Mouse (Mus musculus) forebrain, embryonic 16.5 days (tissue): Measurements from ENCODE around the gene Gpr68. TPM values are rescaled to one million over a fixed set of nuclear protein-coding genes. Genes with fewer than 3 reads are reported as not detected.

Source experiments
- ATAC-seq: fragments of 200-750 bp; cut with Nextera tagmentation; 2 replicates; pipeline ENCODE4 v1.8.0; 2017; ENCODE audit warnings: mild to moderate bottlenecking, moderate library complexity
- H3K27ac ChIP-seq: fragments of 300-500 bp; sonication (generic); 2 replicates; pipeline ENCODE4 v1.5.1; 2014; ENCODE audit warnings: low read length, control low read depth
- H3K27me3 ChIP-seq: fragments of 300-500 bp; sonication (generic); replicated peaks from 2 replicates; pipeline ENCODE4 v1.6.1; 2014; ENCODE audit warnings: low read length; ENCODE audit not compliant: control insufficient read depth, insufficient read depth
- H3K36me3 ChIP-seq: fragments of 300-500 bp; sonication (generic); 2 replicates; pipeline ENCODE4 v1.6.1; 2014; ENCODE audit not compliant: control insufficient read depth, insufficient read depth
- H3K4me1 ChIP-seq: fragments of 300-500 bp; sonication (generic); replicated peaks from 2 replicates; pipeline ENCODE4 v1.6.1; 2014; ENCODE audit warnings: low read length; ENCODE audit not compliant: control insufficient read depth, insufficient read depth
- H3K4me2 ChIP-seq: fragments of 300-500 bp; sonication (generic); 2 replicates; pipeline ENCODE4 v1.6.1; 2014; ENCODE audit warnings: mild to moderate bottlenecking, low read length, control low read depth
- H3K4me3 ChIP-seq: fragments of 300-500 bp; sonication (generic); replicated peaks from 2 replicates; pipeline ENCODE4 v1.5.1; 2014; ENCODE audit warnings: mild to moderate bottlenecking, low read length, control low read depth
- H3K9ac ChIP-seq: fragments of 300-500 bp; sonication (generic); replicated peaks from 2 replicates; pipeline ENCODE4 v1.6.1; 2014; ENCODE audit warnings: low read depth, low read length, control low read depth
- H3K9me3 ChIP-seq: fragments of 300-500 bp; sonication (generic); 2 replicates; pipeline ENCODE4 v1.6.1; 2016; ENCODE audit warnings: low read length; ENCODE audit not compliant: control insufficient read depth
- WGBS: fragments of 180-500 bp; shearing (Covaris S2); extraction: QIAGEN DNeasy Blood & Tissue Kit; methylation state at CpG from one replicate; pipeline ENCODE4 v1.1.7; 2014; 5-methylcytosine and 5-hydroxymethylcytosine counted together
- polyA plus RNA-seq: library from polyadenylated mRNA; unstranded; fragments of >200 nt; fragmentation: Nextera tagmentation; extraction: Ambion mirVana; gene quantifications from 2 replicates; pipeline ENCODE4 v1.2.1, GENCODE M21; 2015

Gpr68 gene
- polyA plus RNA-seq, 1 experiment from 2014 or later = 1.7 TPM

DNA sequence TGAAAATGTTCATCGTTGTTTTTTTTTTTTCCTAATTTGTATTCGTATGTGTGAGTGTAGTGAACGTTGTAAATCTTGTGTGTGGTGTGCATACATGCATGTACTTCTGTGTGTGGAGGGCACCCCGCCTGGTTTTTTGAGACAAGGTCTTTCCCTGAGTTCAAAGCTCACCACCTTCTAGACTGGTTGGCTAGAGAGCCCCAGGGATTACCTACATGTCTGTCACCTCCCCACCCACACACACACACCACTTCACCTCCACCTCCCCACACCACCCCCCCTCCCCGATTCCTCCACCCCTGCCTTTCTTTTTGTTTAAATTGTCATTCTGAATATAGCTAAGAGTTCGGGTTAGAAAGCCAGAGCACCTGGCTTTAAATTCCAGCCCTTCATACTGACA, 7.1 kb downstream of the Gpr68 start:
- H3K4me3 ChIP-seq = no peak overlapping the region
- peaks cover 15% of the 10 kb centered on the region for H3K4me1 ChIP-seq
- H3K27me3 ChIP-seq = peaks cover 20% of the 10 kb centered on the region; the same call in 1 of the 2 replicates
- no peak for ATAC-seq
- no peaks in the 10 kb centered on the region for H3K36me3 ChIP-seq
- H3K9me3 ChIP-seq = no peaks in the 10 kb centered on the region
- H3K27ac ChIP-seq = no peak overlapping the region
- H3K9ac ChIP-seq = no peak overlapping the region
- WGBS = 73% methylated on average over 6 of the region's 6 CpGs
- no peak overlapping the region for H3K4me2 ChIP-seq

DNA sequence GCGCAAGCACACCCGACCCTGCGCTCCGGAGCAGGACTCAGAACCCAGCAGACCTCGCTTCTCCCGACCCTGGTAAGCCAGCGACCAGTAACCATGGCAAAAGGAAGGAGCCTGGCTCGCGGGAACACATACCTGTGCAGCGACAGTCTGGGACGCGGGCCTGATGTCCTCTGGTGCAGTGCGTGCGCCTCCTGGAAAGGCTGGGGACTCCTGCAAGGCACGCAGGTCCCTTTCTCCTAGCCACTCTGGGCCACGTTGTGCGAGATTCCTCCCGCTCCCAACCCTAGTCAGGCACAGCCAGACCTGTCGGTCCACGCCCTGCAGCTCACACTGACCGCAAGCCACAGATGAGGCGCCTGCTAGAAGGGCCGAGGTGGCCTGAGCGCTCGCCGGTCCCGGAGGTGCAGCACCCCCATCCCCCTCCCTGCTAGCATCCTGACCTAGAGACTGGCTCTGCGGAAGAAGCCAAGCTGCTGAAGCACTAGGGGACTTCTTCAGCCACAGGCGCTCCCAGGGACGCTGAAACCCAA, 8.8 kb downstream of the Gpr68 start:
- Histone ChIP-seq H3K4me3 (peak overlapping the region; percentile 45), H3K4me2 (peak overlapping the region; percentile 78), H3K9me3 (no peaks in the 10 kb centered on the region), H3K4me1 (peaks cover 15% of the 10 kb centered on the region), H3K9ac (peak overlapping the region; percentile 55), H3K27ac (no peak overlapping the region), H3K36me3 (no peaks in the 10 kb centered on the region), H3K27me3 (peaks cover 20% of the 10 kb centered on the region; the same call in 1 of the 2 replicates)
- WGBS = under 1% methylated on average over 30 of the region's 30 CpGs
- ATAC-seq = peak; percentile 41

DNA sequence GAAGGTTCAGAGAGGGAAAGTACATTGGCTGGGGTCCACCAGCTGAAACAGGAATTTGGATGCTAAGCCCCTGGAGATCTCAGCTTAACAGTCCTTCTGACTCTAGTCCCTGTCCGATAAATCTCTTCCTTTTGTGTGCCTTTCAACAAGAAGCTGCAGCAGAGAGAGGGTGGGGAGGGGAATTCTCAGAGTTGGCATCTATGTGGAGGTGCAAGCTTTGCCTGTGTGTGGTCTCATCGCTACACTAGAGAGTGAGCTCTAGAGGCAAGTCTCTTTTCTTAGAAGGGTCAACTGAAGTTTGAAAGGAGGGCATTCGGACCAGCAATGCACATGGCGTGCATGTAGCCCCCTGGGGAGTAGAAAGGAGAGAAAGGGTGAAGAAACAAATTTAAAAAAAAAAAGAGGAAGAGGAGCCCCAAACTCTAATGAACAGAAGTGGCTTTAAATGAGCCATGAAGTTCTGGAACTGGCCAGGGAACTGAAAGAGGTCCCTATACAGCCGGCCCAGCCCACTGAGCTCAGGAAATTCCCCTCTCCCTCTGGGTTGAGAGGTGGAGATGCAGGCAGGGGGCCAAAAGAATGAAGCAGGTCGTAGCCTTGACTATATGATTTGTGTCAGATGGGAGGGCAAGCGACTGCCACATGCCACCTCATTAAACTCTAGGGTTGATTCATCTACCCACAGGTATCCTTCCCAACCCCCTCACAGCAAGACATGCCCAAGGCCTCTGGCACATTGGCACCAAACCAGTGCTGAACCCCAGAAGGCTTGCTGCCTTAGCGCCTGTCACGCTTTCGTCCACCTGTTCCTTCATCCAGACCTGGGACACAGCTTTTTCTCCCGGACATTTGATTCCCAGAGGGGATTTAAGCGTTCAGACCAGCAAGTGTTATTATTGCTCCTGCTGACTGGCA, 10.0 kb downstream of the Gpr68 start:
- Histone ChIP-seq H3K9me3 (no peaks in the 10 kb centered on the region), H3K4me2 (peak overlapping the region; percentile 78), H3K4me1 (peaks cover 15% of the 10 kb centered on the region), H3K27ac (no peak overlapping the region), H3K27me3 (peaks cover 20% of the 10 kb centered on the region; the same call in 1 of the 2 replicates), H3K9ac (no peak overlapping the region), H3K4me3 (no peak overlapping the region), H3K36me3 (no peaks in the 10 kb centered on the region)
- 14% methylated on average over 12 of the region's 12 CpGs for WGBS
- ATAC-seq = no peak

DNA sequence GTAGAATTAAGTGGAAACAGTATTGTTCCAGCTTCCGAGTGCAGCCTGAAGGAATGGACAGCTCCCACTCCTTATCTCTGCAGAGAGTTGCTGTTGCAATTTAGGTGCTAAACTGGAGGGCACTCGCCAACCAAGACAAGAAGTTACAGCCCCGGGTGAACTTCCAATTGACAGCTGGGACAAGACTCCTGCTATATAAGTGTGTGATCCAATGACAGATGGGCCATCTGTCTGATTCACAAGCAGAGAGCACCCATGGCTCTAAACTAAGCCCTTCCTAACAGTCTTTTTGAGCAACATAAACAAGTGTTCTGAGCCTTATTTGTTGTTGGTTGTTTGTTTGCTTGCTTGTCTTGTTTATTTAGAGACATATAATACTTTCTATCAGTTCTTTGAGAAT, 11.3 kb downstream of the Gpr68 start:
- peaks cover 20% of the 10 kb centered on the region; the same call in 1 of the 2 replicates for H3K27me3 ChIP-seq
- no peak overlapping the region for H3K4me3 ChIP-seq
- H3K27ac ChIP-seq = no peak overlapping the region
- H3K36me3 ChIP-seq = no peaks in the 10 kb centered on the region
- WGBS = 42% methylated on average over 3 of the region's 3 CpGs
- ATAC-seq = no peak
- no peak overlapping the region for H3K4me2 ChIP-seq
- H3K9ac ChIP-seq = no peak overlapping the region
- H3K9me3 ChIP-seq = no peaks in the 10 kb centered on the region
- H3K4me1 ChIP-seq = peaks cover 15% of the 10 kb centered on the region

DNA sequence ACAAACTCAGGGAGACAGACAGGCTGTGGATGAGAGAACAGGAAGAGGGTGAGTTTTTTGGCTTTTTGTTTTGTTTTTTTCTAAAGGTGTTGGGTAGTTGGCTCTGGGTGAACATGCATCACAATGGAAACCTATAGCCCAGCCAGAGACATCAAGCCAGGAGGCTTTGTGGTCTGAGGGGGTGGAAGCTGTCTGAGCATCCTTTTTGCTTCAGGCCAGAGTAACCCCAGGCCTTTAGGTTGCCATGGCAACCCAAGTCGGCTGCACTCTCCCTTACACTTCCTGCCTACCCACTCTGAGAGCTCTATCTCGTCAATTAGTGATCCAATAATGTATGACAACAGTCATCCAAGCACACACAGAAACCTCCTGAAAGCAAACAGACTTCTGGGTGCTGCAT, 12.5 kb downstream of the Gpr68 start:
- 0 out of 2 replicates have a peak, but pooled peaks have one; percentile 35 for ATAC-seq
- H3K36me3 ChIP-seq = no peaks in the 10 kb centered on the region
- H3K4me1 ChIP-seq = peaks cover 15% of the 10 kb centered on the region
- H3K27ac ChIP-seq = no peak overlapping the region
- 0% methylated on average over 2 of the region's 2 CpGs for WGBS
- no peak overlapping the region for H3K4me2 ChIP-seq
- H3K4me3 ChIP-seq = no peak overlapping the region
- no peak overlapping the region for H3K9ac ChIP-seq
- H3K9me3 ChIP-seq = no peaks in the 10 kb centered on the region
- peaks cover 20% of the 10 kb centered on the region; the same call in 1 of the 2 replicates for H3K27me3 ChIP-seq

DNA sequence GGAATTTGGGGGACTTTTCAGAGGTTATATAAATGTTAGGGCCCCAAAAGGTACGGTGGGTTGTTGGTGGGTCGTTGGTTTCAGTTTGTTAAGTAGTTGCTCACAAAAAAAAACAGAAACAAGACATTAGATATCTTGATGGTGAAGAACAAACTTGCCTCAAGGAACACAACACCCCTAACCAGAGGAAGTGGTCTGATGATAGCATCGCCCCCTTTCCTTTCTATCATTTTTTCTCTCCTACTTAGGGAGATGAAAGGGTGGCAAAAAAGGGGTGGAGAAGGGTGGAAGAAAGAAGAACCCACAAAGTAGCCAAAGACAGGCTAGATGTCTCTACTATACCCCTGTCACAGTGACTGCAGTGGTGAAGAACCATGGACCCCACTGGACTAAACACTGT, 17.4 kb downstream of the Gpr68 start:
- H3K27me3 ChIP-seq = no peaks in the 10 kb centered on the region
- no peak overlapping the region for H3K4me3 ChIP-seq
- H3K4me2 ChIP-seq = no peak overlapping the region
- no peak overlapping the region for H3K27ac ChIP-seq
- H3K36me3 ChIP-seq = no peaks in the 10 kb centered on the region
- no peak overlapping the region for H3K9ac ChIP-seq
- 87% methylated on average over 3 of the region's 3 CpGs for WGBS
- H3K9me3 ChIP-seq = no peaks in the 10 kb centered on the region
- H3K4me1 ChIP-seq = no peaks in the 10 kb centered on the region
- no peak for ATAC-seq

DNA sequence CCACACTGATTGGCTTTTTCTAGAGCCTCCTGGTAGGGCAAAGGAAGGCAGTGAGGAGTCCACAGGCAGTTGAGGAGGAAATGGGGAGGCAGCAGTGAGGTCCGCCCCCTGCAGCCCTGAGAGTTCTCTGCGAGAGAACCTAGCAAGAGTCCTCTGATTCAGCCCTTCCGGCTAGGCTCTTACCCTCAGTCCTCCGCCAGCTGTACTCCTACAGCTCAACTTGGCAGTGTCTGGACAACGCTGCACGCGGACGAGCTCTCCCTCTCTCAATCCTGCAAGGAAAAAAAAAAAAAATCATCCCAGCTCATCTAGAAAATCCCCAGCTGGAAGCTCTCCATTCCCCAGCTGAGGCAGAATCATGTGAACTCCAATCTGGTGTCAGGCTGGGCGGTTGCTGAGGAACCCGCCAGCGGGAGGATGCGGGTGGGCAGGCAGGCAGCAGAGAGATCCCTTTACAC, 20.2 kb downstream of the Gpr68 start:
- 44% methylated on average over 12 of the region's 12 CpGs for WGBS
- Histone ChIP-seq H3K9me3 (no peaks in the 10 kb centered on the region), H3K4me1 (no peaks in the 10 kb centered on the region), H3K36me3 (no peaks in the 10 kb centered on the region), H3K9ac (no peak overlapping the region), H3K27ac (no peak overlapping the region), H3K27me3 (no peaks in the 10 kb centered on the region), H3K4me3 (no peak overlapping the region), H3K4me2 (no peak overlapping the region)
- ATAC-seq = 0 out of 2 replicates have a peak, but pooled peaks have one; percentile 18

DNA sequence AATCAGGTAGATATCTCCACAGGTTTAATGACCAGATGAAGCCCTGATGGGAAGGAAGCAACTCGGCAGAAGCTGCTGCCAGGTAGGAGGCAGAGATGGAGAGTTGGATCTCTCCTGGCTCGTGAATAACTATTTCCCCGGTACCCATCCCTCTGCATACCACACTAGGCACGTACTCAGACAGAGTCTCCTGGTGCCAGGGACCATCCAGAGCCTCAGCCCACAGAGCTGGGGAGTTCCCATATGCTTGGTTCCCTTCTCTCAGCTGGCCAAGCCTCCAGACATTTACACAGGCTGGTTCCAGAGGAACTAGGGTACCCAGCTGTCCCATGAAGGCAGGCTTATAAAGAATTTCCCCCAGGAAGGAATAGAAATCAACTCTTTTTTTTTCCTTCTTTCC, 21.1 kb downstream of the Gpr68 start:
- no peaks in the 10 kb centered on the region for H3K9me3 ChIP-seq
- 76% methylated on average over 4 of the region's 4 CpGs for WGBS
- H3K27me3 ChIP-seq = no peaks in the 10 kb centered on the region
- no peak overlapping the region for H3K9ac ChIP-seq
- H3K4me1 ChIP-seq = no peaks in the 10 kb centered on the region
- no peak for ATAC-seq
- no peaks in the 10 kb centered on the region for H3K36me3 ChIP-seq
- H3K4me3 ChIP-seq = no peak overlapping the region
- no peak overlapping the region for H3K27ac ChIP-seq
- H3K4me2 ChIP-seq = no peak overlapping the region

DNA sequence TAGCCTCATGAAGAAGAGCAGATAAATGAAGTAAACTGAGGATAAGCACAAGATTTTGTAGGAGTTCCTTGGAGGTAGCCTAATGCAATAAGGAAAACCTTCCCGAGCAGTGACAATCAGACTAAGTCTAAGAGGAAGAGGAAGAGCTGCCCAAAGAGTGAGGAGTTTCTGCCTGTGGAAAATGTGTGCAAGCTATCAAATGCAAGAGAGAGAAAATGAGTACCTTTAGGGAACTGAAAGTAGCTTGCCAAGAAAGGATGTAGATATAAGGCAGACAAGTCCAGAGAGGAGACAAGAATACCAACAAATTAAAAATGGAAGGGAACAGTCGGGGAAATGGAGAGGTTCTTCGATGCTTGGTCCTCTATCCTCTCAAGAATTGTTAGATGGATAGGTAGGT, 22.4 kb downstream of the Gpr68 start:
- Histone ChIP-seq H3K27me3 (no peaks in the 10 kb centered on the region), H3K9me3 (no peaks in the 10 kb centered on the region), H3K36me3 (no peaks in the 10 kb centered on the region), H3K4me3 (no peak overlapping the region), H3K4me1 (no peaks in the 10 kb centered on the region), H3K9ac (no peak overlapping the region), H3K27ac (no peak overlapping the region), H3K4me2 (no peak overlapping the region)
- ATAC-seq = no peak
- WGBS = 93% methylated on average over 3 of the region's 3 CpGs
